Mouse (Mus musculus): ENCODE results near the gene Sox2.
A peak's percentile ranks its signal among the peaks of the same experiment; 100 is the strongest.

Sox2 gene

DNA sequence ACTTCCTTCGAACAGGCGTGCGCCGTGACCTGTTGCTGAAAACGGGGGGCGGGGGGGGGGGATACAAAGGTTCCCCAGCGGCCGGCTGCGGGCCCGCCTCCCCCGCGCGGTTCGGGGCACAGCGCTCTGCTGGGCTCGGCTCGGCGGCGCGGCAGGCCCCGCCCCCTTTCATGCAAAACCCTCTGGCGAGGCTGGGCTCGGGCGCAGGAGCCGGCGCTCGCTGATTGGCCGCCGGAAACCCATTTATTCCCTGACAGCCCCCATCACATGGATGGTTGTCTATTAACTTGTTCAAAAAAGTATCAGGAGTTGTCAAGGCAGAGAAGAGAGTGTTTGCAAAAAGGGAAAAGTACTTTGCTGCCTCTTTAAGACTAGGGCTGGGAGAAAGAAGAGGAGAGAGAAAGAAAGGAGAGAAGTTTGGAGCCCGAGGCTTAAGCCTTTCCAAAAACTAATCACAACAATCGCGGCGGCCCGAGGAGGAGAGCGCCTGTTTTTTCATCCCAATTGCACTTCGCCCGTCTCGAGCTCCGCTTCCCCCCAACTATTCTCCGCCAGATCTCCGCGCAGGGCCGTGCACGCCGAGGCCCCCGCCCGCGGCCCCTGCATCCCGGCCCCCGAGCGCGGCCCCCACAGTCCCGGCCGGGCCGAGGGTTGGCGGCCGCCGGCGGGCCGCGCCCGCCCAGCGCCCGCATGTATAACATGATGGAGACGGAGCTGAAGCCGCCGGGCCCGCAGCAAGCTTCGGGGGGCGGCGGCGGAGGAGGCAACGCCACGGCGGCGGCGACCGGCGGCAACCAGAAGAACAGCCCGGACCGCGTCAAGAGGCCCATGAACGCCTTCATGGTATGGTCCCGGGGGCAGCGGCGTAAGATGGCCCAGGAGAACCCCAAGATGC lies at the start of gene Sox2:
TSS of gene Sox2 (plus strand) at position 680 of the 895 bp plus-strand sequence.
- peak; percentile 80 for DNase-seq

DNA sequence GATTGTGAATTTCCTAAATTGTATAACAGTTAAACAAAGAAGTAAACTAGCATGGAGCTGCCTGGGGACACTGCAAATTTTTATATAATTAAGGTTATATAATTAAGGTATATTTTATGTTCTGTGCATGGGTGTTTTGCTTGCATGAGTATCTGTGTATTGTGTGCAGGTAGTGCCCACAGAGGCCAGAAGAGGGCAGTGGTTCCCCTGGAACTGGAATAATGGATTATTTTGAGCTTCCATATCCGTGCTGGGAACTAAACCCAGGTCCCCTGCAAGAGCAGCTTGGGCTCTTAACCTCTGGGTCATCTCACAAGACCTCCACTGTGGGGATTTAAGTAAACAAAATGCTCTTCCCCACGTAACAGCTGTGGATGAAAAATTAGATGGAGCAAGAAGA lies 49.1 kb upstream of the Sox2 start:
- DNase-seq: no peak

DNA sequence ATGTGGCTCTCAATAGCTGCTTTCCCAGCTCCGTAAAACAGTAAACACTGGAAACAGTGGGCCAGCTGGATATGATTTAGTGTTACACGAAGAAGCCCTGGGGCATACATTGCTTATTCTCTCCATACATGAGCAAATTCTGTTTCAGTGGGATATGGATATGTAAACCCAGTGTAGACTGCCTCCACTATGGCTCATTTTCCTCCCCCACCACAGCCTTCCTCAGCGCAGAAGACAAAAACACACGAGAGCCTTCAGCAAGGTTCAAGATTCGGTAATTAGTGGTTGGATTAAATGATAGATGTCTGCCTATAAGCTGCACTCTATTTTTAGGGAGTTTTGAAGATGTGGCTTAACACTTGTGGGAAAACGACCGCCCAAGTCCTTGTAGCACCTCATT lies 36.1 kb upstream of the Sox2 start:
- no peak for DNase-seq

DNA sequence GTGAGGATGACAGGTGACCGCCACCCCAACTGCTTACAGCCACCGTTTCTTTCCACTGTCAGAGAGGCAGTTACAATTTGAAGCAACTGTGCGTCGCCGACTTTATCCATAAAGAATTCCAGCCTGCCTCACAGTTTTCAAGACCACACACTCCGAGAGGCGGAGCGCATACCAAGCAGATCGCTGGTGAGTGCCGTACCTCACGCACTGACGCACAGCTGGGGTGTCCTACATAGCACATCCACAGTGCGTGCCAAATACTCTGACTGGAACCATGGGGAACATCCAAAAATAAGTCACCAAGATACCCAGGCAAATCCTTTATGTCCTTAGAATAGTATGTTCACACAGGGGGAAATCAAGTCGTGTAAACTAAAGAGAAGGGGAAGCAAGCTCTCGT lies 34.7 kb upstream of the Sox2 start:
- no peak for DNase-seq

DNA sequence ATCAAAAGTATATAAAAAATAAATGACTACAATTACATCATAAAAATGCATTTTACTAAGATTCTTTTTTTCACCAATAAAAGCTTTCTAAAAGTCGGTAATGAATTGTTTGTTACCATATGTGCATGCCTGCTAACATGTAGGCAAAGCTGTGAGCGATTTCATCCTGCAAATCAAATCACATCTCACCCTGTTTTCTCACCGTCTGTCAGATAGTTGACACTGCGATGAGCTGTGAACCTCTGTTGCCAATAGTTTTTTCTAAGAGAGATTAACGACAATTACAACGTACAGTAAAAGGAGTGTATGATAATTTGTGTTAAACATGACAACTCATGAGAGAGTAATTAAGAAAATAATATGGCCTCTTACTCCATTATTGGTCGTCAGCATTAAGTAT lies 31.3 kb upstream of the Sox2 start:
- DNase-seq: no peak

DNA sequence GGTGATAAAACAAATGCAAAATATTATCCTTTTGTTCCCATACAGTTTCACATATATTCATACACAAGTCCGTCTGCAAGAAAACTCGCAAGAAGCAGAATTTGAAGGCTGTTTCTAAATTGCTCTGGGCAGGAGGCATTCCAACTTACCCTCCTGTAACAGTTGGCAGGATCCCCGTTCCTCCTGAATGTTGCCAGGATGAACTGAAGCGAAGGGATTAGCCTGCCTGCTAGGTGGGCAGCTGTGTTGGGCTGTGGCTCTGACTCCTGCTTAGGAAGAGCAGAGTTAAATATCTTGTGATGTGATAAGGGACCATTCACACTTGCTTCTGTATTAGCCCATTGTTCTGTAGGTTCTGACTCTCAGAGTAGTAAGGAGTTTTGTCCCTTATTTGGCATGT lies 30.1 kb upstream of the Sox2 start:
- no peak for DNase-seq

DNA sequence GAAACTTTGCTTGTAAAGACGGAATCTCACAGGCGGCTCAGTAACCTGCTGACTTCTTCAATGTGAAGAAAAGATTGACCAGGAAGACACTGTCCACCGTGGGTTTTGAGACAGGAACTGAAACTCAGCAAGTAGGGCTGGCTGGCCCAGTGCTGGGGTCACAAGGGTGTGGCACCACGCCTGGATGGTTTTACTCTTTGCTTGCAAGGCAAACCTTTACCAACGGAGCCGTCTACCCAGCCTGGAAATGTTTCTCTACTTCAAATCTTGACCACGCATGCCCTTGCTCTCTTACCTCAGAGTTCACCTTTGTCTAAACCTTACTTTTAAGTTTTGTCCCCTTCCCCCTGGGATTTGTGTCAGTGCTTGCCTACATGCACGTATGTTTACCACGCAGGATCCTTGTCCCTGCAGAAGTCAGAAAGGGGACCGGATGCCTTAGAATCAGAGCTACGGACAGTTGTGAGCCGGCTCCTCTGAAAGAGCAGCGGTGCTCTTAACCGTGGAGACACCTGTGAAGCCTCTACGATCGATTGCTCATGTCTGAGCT lies 25.4 kb upstream of the Sox2 start:
- no peak for DNase-seq

DNA sequence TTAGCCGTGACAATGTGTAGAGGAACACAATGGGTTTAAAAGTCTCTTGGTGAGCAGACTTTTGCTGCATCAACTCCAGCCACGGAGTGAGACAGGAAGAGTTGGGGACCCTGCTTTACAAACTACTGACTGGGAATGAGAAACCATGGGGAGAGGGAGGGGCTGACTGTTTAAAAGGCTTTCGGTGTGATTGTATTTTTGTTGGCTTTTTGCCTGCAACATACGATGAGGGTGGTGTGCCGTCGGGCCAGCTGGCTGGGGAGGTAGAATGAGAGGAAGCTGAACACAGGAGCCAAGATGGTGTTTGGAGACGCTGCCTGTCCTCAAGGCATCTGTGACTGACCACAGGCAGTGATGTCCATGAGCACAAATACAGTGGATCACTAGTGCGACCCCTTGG lies 23.7 kb upstream of the Sox2 start:
- no peak for DNase-seq

DNA sequence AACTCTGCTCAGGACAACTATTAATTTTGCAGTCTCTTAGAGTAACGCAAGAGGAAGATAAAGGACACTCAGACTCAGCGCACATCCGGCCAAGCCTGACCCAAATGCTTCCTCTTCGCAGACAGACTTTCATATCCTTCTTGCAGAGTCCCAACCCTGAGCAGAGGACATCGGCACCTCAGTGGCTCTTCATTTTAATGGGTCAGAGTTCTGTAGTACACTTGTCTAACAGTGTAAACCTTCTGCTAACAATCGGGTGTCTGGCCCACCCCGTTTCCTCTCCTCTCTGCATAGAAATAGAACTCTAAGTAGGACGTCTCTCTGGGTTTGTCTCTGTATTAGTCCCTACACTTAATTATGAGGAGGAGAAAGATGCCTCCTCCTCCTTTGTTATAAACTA lies 20.2 kb upstream of the Sox2 start:
- no peak for DNase-seq

DNA sequence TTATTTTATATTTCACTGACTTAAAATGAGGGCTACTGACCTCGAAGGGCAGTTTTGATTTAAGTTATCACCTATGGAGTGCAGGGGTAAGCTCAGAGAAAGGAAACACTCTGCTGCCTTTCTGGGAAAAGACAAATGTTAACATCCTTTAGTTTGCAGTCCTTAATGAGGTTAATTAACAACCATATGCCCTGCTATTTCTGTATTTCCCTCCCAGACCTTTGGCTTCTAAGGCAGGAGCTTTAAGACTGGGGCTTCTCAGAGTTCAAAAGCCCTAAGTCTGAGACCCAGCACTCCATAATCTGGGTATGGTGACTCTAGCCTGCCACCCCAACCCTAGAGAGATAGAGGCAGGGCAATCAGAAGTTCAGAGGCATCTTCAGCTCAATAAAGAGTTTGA lies 19.5 kb upstream of the Sox2 start:
- no peak for DNase-seq

DNA sequence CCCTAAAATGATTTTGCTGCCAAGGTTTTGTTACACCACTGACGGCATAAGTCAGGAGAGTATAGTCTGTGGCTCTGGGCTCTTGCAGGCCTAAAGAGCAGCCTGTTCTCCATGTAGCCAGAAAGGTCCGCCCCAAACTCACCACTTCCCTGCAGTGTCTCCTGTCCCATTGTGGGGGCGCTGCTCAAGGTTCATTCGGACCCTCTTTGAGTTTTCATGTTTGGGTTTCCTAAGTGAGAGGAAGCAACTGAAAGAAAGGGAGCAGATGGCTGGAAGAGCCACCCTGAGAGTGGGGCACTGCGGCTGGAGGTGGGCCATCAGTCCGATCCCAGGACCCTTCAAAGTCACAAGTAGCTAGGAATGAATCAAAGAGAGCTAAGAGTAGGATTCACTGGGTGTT lies 13.2 kb upstream of the Sox2 start:
- no peak for DNase-seq

DNA sequence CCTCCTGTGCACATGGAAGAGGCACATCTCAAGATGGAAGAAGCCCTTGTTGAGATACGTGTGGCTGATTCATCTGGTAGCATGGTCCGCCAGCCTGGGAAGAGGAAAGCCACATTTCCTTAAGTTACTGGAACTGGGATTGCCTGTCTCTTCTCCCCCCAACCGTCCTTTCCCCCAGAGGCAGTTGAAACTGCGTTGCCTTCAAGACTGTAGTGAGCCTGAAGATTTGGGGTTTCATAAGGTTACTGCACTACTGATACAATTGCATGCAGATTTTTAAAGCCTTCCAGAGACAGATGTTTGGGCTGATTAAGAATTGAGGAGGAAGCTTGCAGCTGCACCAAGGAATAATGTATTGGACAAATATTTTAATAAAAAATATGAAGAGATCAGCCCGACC lies 12.7 kb upstream of the Sox2 start:
- no peak for DNase-seq

DNA sequence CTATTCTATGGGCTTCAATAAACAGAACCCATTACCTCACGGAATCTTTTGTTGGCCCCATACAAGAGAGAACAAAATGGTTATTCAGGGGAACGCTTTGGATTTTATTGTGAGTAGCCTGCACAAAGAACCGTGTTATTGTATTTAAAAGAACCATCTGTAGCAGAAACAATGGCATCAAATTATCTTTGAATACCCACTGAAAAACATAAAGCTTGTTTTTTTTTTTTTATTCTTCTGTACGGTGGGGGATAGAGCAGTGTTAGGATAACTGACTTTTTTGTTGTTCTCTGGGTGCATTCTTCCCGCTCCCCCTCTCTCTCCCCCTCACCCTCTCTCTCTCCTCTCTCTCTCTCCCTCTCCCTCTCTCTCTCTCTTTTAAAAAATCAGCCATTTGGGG lies 12.3 kb upstream of the Sox2 start:
- no peak for DNase-seq

DNA sequence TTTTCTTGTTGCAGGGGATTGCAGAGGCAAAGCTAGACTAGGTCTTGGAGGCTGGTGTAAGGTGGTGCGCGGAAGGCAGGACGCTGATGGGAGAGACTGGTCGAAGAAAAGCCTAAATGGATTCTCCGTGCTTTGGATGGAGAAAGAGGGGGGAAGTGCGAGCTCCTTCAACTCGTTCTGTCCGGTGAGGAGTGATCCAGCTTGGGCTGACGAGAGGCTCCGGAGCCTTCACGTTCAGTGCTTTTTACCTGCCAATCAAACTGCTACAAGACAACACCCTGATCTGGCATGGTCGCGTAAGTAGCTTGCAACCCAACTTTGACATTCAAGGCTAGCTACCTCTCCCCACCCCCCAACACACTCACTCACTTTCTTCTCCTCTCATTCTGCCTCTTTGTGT lies 11.9 kb upstream of the Sox2 start:
- no peak for DNase-seq

DNA sequence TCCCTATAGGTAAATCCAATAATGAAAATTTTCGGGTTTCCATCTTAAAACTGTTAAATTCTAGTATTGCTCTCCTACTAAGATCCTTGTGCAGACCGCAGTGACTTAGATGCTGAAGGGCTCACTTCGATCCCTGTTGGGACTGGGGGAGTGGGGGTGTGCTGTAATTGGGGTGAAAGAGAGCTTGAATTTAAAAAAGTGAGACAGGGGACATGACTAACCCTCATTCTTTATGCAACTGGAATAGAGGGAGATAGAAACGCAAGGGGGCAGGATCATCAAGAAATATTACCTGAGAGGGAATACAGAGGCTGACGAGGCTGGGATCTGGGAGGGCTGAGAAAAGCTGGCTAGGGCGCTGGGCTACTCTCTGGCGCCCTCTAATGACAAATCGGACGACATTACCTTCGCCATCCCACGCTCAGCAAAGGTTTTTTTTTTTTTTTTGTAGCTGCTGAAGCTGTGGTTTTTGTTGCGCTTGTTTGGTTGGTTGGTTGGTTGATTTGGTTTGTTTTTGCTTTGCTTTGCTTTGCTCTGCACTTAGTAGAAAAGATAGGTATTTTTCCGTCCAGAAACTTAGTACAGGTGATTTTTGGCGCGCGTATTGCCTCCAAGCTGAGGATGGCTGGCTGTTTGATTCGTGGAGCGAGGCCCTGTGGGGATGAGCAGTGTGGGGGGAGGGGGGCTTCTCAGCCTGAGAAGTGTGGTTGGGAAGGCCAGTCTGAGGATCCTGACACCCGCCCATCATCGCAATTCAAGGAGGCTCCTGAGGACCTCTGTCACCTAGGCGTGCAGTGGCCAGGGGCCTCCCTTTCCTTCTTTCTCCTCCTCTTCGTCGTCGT lies 11.0 kb upstream of the Sox2 start:
- no peak for DNase-seq

DNA sequence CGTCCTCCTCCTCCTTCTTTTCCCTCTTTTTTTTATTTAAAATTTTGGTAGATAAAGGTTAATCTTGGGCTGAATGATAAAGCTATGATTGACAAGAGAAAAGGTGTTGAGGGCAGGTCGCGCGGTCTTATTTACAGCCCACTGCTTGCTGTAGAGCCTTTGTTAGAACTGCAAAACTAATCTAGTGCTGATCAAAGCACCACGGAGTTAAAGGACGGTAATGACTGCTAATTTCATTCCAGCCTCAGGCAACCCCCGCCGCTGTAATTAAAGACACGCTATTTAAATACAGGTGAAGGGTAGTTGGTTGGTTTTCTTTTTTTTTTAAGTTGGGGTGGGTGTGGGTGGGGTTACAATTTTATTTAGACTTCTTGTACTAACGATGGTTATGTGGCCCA lies 10.3 kb upstream of the Sox2 start:
- no peak for DNase-seq

DNA sequence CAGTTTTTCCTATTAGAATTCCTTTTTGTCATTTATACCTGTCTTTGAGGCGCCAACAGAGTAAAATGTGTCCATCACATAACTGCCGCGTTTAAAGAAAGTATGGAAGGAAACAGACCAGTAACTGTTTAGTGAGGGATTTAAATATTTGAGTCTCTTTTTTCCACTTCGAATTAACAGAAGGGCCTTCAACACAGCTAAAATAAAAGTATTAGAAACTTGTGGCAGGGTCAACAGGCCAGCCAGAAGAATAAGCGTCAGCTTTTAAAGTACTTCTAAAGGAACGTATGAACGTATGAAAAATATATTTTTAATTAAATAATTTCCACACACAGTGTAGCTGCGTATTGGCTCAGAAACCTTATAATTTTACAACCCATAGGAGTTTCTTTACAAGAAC lies 9.9 kb upstream of the Sox2 start:
- no peak for DNase-seq

DNA sequence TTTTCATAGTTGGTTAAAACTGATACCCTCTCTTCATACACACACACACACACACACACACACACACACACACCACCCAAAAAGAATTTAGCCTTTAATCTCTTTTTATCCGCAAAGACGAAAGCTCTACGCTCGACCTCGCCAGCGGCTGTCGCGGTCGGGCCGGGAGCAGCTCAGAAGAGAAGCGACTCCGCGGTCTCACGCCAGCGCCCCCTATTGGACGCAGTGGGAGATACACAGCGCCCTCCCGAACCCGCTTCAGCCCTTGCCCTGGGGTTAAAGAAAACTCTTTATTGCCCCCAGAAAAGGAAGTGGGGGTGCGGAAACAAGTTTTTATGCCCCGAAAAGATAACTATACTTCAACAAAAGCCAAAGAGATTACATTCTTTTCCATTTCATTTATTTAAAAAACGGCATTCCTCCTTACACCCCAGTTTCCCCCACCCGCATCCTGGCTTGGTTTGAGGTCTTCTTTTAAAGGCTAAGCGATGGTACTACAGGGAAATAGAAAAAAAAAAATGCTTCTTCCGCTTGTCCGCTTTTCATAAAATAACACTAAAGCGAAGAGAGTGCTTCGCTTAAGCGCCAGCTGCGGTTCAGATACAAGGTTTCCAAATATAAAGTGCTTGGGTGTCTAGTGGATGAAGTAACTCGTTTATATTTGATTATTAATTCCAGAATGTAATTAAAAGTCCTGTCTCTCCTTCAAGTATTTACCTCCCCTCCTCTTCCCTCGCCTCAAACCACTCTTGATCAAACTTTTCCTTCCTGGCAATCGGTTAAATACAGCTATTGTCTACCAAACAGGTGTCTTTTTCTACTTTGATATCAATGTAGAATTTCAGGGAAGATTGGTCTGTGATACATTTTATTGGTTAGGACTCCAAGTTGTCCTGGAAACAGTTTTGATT lies 9.3 kb upstream of the Sox2 start:
- no peak for DNase-seq

DNA sequence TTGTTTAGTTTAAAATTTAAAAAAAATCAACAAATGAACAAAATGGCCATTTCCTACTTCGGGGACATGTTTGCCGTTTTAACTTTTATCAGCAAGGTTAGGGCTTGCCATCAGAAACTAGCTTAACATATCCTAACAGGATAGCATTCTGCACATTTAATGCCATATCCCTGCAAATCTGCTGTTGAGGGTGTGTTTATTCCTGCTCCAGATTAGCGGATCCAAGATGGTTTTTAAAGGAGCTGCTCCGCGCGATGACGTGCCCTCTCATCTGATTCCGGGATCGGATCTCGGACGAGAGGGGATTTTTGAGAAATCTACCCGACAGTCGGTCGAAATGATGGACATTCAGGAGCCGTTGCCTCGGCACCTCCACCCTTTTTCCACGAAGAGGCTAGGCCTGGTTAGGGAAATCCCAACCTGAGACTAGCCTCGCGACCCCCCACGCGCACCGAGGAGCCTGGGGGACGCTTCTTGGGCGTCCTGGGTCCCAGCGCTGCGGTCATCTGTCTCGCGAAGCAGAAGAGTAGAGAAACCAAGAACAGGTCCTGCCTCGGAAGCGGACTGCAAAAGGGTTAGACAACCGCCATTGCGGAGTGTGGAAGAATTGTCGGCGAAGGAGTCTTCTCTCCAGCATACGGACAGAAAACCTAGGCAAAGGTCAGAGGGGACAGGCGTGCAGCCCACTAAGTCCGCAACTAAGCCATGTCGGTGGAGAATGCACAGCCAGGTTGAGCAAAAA lies 8.3 kb upstream of the Sox2 start:
- no peak for DNase-seq

DNA sequence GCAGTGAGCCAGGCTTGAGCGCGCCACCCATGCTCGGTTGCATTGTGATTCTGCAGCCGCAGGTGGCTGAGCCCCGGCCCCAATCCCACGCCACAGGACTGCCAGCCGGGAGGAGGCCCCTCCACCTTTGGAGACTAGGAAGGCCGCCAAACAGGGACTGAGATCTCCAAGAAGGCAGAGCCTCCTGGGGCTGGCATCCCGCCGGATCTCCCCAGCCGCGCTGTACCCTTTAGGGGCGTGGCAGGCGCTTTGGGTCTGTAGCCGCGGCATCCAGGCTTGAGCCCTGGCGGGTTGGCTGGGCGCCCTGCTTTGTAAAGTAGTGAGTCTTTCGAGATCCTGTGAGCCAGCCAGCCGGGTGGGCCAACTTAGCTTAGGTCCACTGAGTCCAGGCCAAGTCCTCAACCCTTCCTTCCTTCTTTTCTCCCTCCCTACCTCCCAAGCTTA lies 7.7 kb upstream of the Sox2 start:
- DNase-seq: peak; percentile 72

DNA sequence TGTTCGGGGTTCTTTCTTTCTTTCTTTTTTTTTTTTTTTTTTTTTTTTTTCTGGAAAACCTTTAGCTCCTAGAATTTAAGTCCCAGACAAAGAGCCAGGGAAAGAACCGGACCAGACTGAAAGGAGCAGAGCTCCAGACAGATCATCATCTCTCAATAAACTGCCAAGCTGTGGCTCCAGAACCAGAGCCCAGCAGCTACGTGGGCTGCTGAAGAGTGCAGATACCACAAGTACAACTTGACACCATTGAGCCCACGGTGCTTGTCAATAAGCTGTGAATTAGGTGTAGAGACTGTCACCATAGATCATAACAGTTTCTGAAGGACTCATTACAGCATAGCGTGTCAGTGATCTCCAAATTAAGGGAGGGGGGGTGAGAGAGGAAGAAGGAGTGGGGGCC lies 7.1 kb upstream of the Sox2 start:
- DNase-seq: no peak

DNA sequence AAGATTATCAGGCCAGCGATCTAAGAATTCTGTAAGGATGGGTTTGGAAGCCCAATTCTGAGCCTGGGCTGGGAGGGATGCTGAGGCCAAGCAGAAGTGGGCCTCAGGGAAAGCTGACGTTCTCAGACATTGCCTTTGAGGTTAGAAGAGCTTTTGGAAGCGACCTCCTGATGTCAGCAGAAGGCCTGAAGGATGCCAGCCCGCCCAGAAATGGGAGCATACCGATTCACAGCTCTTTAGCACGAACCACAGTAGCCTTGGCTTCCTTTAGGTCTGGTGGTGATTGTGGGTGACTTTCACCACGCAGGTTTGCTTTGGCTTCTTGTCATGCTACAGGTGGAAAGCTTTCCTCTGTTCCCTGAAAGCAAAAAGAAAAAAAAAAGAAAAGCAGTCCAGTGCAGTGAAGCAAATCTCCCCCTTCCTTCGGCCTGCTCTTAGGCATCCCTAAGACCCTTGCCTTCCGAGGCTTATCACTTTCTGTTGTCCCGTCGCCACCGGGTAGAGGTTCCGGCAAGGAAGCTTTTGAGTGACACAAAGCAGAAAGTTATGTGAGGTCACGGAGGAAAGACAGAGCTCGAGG lies 6.6 kb upstream of the Sox2 start:
- DNase-seq: no peak

Data from right cerebral cortex, postnatal 25 days (tissue).